14 mouse cellular contexts compared by ENCODE assay signal in genomic region chr4:142803819-142804218, GRCm38 (mm10).
"Had no signal": no experiment of that assay in that cellular context is flagged by ENCODE, and none has a peak within 500 bp of the region (broad histone marks: within the 10 kb centered on the region; RNA-seq: fewer than 3 reads in every experiment).

No protein-coding gene starts in this region.

- H3K4me3 ChIP-seq: layer of hippocampus, adult 2 months; limb, embryonic 12.5 days; liver, embryonic 13.5 days; midbrain, embryonic 12.5 days; myocyte; neural tube, embryonic 15.5 days had no signal

- DNase-seq: kidney, adult 11 months; kidney, adult 9 months; kidney, postnatal 4 days; liver; liver, embryonic 13.5 days; liver, postnatal 0 days; right cerebral cortex, postnatal 14 days; thymus, postnatal 36 days had no signal

- H3K4me2 ChIP-seq: limb, embryonic 12.5 days; liver, embryonic 13.5 days; midbrain, embryonic 12.5 days; neural tube, embryonic 15.5 days had no signal

- ATAC-seq: liver, postnatal 0 days had no signal

- H3K9me3 ChIP-seq: limb, embryonic 12.5 days; midbrain, embryonic 12.5 days; neural tube, embryonic 15.5 days had no signal

- H3K4me1 ChIP-seq: liver, embryonic 13.5 days; midbrain, embryonic 12.5 days had no signal

- H3K27ac ChIP-seq: kidney, postnatal 0 days; layer of hippocampus, adult 2 months; limb, embryonic 12.5 days; liver, embryonic 13.5 days; midbrain, embryonic 12.5 days; neural tube, embryonic 15.5 days had no signal

- H3K36me3 ChIP-seq: limb, embryonic 12.5 days; liver, embryonic 13.5 days; midbrain, embryonic 12.5 days; neural tube, embryonic 15.5 days had no signal

- H3K9ac ChIP-seq: limb, embryonic 12.5 days; liver, embryonic 13.5 days; liver, postnatal 0 days; midbrain, embryonic 12.5 days; neural tube, embryonic 15.5 days had no signal

- H3K27me3 ChIP-seq: limb, embryonic 12.5 days; liver, embryonic 13.5 days; midbrain, embryonic 12.5 days; neural tube, embryonic 15.5 days had no signal
